Mouse (Mus musculus): ENCODE results near the gene Aplp2. TPM values are rescaled to one million over a fixed set of nuclear protein-coding genes. Genes with fewer than 3 reads are reported as not detected.
A peak's percentile ranks its signal among the peaks of the same experiment; 100 is the strongest.
"Not testable (repeated sequence)": the region's sequence is repeated elsewhere in the genome, so short reads cannot be mapped to it uniquely, and the experiment has no call there.

The Aplp2 gene
- total and polyA plus RNA-seq, 3 experiments = 285 to 413 (median 294) TPM

GRCm38 (mm10) chr9:31165505-31165904 lies 46.1 kb downstream of the Aplp2 start:
- not testable (repeated sequence) for H3K27ac ChIP-seq; H3K27me3 ChIP-seq (ENCODE audit: control insufficient read depth, insufficient read depth, low read length); H3K79me2 ChIP-seq (replicated peaks; ENCODE audit: control insufficient read depth, insufficient read depth, low read length); DNase-seq; H3K9ac ChIP-seq (ENCODE audit: low read depth, low read length); H3K4me1 ChIP-seq (ENCODE audit: control insufficient read depth, insufficient read depth, low read length); H3K4me3 ChIP-seq
- intact Hi-C loops (cut with DNase I) = loop anchor here (5.0 kb wide), 2 partner anchors 42 to 117 kb away; partner anchors contain the start of gene Prdm10
- WGBS = 90% methylated on average over 3 of the region's 3 CpGs
- peak; percentile 66 for TF ChIP-seq CTCF (IDR thresholded peaks at IDR 0.05)
- H3K36me3 ChIP-seq (ENCODE audit: control insufficient read depth, insufficient read depth, low read length) = peaks cover 22% of the 10 kb centered on the region

GRCm38 (mm10) chr9:31163327-31163726 lies 48.3 kb downstream of the Aplp2 start:
- peak in 1 of 2 experiments; percentile 12 for DNase-seq
- Histone ChIP-seq H3K27me3 (ENCODE audit: control insufficient read depth, insufficient read depth, low read length) (no peaks in the 10 kb centered on the region), H3K27ac (peak overlapping the region; percentile 20; the same call in 1 of the 2 replicates), H3K36me3 (ENCODE audit: control insufficient read depth, insufficient read depth, low read length) (peaks cover 20% of the 10 kb centered on the region), H3K79me2 (replicated peaks; ENCODE audit: control insufficient read depth, insufficient read depth, low read length) (no peaks in the 10 kb centered on the region), H3K4me1 (ENCODE audit: control insufficient read depth, insufficient read depth, low read length) (peaks cover 5% of the 10 kb centered on the region), H3K4me3 (no peak overlapping the region), H3K9ac (ENCODE audit: low read depth, low read length) (no peak overlapping the region)
- intact Hi-C loops (cut with DNase I) = loop anchor here (2.0 kb wide), 1 partner anchor 17 kb away; no protein-coding TSS in a partner anchor
- TF ChIP-seq CTCF (IDR thresholded peaks at IDR 0.05) (no peak), EP300 (IDR thresholded peaks at IDR 0.05; ENCODE audit: insufficient read depth, low read depth, low read length) (no peak), POLR2A (IDR thresholded peaks at IDR 0.05; ENCODE audit: insufficient read depth, low read depth, low read length) (no peak)
- 50% methylated on average over 1 of the region's 1 CpGs for WGBS

- Histone ChIP-seq H3K9ac (ENCODE audit: low read depth, low read length) (no peak overlapping the region), H3K4me1 (ENCODE audit: control insufficient read depth, insufficient read depth, low read length) (peaks cover 5% of the 10 kb centered on the region), H3K27me3 (ENCODE audit: control insufficient read depth, insufficient read depth, low read length) (no peaks in the 10 kb centered on the region), H3K27ac (peak overlapping the region; percentile 27), H3K36me3 (ENCODE audit: control insufficient read depth, insufficient read depth, low read length) (peaks cover 25% of the 10 kb centered on the region), H3K79me2 (replicated peaks; ENCODE audit: control insufficient read depth, insufficient read depth, low read length) (no peaks in the 10 kb centered on the region), H3K4me3 (no peak overlapping the region)
- 38% methylated on average over 1 of the region's 1 CpGs for WGBS
- intact Hi-C loops (cut with DNase I) = loop anchor here (2.0 kb wide), 1 partner anchor 18 kb away; no protein-coding TSS in a partner anchor
- no peak for DNase-seq
- no peak for TF ChIP-seq EP300 (IDR thresholded peaks at IDR 0.05; ENCODE audit: insufficient read depth, low read depth, low read length)
These were observed 48.7 kb downstream of the Aplp2 start for GRCm38 (mm10) chr9:31162911-31163310.

- no peak overlapping the region for H3K27ac ChIP-seq
- no peak for DNase-seq
- H3K4me3 ChIP-seq = no peak overlapping the region
- 92% methylated on average over 4 of the region's 4 CpGs for WGBS
- peaks cover 23% of the 10 kb centered on the region for H3K36me3 ChIP-seq (ENCODE audit: control insufficient read depth, insufficient read depth, low read length)
- H3K79me2 ChIP-seq (replicated peaks; ENCODE audit: control insufficient read depth, insufficient read depth, low read length) = no peaks in the 10 kb centered on the region
- H3K27me3 ChIP-seq (ENCODE audit: control insufficient read depth, insufficient read depth, low read length) = no peaks in the 10 kb centered on the region
- intact Hi-C loops (cut with DNase I) = no loop called here
- H3K4me1 ChIP-seq (ENCODE audit: control insufficient read depth, insufficient read depth, low read length) = peaks cover 3% of the 10 kb centered on the region
- peak; percentile 67 for TF ChIP-seq CTCF (IDR thresholded peaks at IDR 0.05)
- no peak for TF ChIP-seq POLR2A (IDR thresholded peaks at IDR 0.05; ENCODE audit: insufficient read depth, low read depth, low read length)
- no peak overlapping the region for H3K9ac ChIP-seq (ENCODE audit: low read depth, low read length)
These were observed 51.7 kb downstream of the Aplp2 start for GRCm38 (mm10) chr9:31159910-31160309.

GRCm38 (mm10) chr9:31156594-31156993 lies 55.0 kb downstream of the Aplp2 start:
- no peak overlapping the region for H3K27ac ChIP-seq
- intact Hi-C loops (cut with DNase I) = no loop called here
- no peaks in the 10 kb centered on the region for H3K27me3 ChIP-seq (ENCODE audit: control insufficient read depth, insufficient read depth, low read length)
- no peaks in the 10 kb centered on the region; the same call in 1 of the 2 replicates for H3K4me1 ChIP-seq (ENCODE audit: control insufficient read depth, insufficient read depth, low read length)
- no peak for DNase-seq
- H3K36me3 ChIP-seq (ENCODE audit: control insufficient read depth, insufficient read depth, low read length) = peaks cover 12% of the 10 kb centered on the region
- TF ChIP-seq CTCF (IDR thresholded peaks at IDR 0.05) = no peak
- H3K79me2 ChIP-seq (replicated peaks; ENCODE audit: control insufficient read depth, insufficient read depth, low read length) = no peaks in the 10 kb centered on the region
- WGBS = 58% methylated on average over 8 of the region's 8 CpGs
- H3K9ac ChIP-seq (ENCODE audit: low read depth, low read length) = no peak overlapping the region
- no peak overlapping the region for H3K4me3 ChIP-seq

- Histone ChIP-seq H3K27me3 (ENCODE audit: control insufficient read depth, insufficient read depth, low read length) (no peaks in the 10 kb centered on the region), H3K9ac (ENCODE audit: low read depth, low read length) (no peak overlapping the region), H3K27ac (no peak overlapping the region), H3K36me3 (ENCODE audit: control insufficient read depth, insufficient read depth, low read length) (peaks cover 2% of the 10 kb centered on the region), H3K4me1 (ENCODE audit: control insufficient read depth, insufficient read depth, low read length) (no peaks in the 10 kb centered on the region), H3K79me2 (replicated peaks; ENCODE audit: control insufficient read depth, insufficient read depth, low read length) (no peaks in the 10 kb centered on the region), H3K4me3 (no peak overlapping the region)
- WGBS = 68% methylated on average over 2 of the region's 2 CpGs
- DNase-seq = no peak
- intact Hi-C loops (cut with DNase I) = loop anchor here (1.0 to 5.0 kb wide), 3 partner anchors 61 to 251 kb away; partner anchors contain the start of gene Aplp2
- TF ChIP-seq CTCF (IDR thresholded peaks at IDR 0.05) (peak; percentile 82), EP300 (IDR thresholded peaks at IDR 0.05; ENCODE audit: insufficient read depth, low read depth, low read length) (no peak)
These were observed 60.6 kb downstream of the Aplp2 start for GRCm38 (mm10) chr9:31151050-31151449.

All from heart, adult 2 months (tissue).